Mouse (Mus musculus) megakaryocyte, embryonic 14.5 days (primary cell): ENCODE measurements around the gene Rps18.

Experiments
- FLI1 ChIP-seq: IDR thresholded peaks from 2 replicates; pipeline ENCODE4 v1.6.1; 2012; ENCODE audit warnings: low read length, inconsistent platforms, mixed read lengths
- GATA1 ChIP-seq: IDR thresholded peaks from 3 replicates; pipeline ENCODE4 v1.6.1; 2012; ENCODE audit warnings: mixed read lengths, low read length, inconsistent platforms, borderline replicate concordance

DNA sequence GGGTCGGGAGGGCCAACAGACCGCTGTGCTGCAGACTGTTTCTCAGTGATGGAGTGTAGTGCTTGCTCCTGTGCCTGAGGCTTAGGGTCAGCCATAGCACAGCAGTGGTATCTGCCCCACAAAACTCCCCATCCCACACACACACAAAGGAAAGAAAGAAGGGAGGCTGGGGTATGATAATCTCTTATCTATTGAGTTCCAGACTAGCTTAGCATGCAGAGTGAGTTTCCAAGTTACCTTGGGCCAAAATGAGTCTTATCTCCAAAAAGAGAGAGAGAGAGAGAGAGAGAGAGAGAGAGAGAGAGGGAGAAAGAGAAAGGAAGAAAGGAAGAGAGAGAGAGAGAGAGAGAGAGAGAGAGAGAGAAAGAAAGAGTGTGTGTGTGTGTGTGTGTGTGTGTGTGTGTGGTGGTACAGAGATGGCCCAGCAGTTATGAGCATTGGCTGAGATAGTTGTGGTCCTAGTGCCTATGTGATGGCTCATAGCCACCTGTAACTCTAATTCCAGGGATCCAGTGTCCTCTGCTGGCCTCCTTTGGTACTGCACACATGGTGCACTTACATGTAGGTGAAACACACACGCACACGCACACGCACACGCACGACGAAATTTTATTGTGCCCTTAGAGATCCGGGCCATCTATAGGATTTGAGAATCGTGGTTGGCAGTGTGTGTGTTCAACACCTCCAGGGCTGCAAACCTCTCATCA lies 31.1 kb downstream of the Rps18 start:
- TF ChIP-seq GATA1 (no peak), FLI1 (no peak)
